Mouse (Mus musculus): Measurements from ENCODE around the gene Olfr1012.
"Not testable (repeated sequence)": the region's sequence is repeated elsewhere in the genome, so short reads cannot be mapped to it uniquely, and the experiment has no call there.

The Olfr1012 gene

GRCm38 (mm10) chr2:85762666-85763065 is at the start of gene Olfr1012:
Gene Olfr1012, minus strand, starts transcription at chr2:85762766.
- no peak for DNase-seq (ENCODE audit: low spot score in 2 of 2)

GRCm38 (mm10) chr2:85804501-85804900 is 41.9 kb upstream of the Olfr1012 start:
- no peak for DNase-seq (ENCODE audit: low spot score in 2 of 2)

- DNase-seq (ENCODE audit: low spot score in 2 of 2) = no peak
These were observed 39.9 kb upstream of the Olfr1012 start, which contains the start of gene Olfr1016 for GRCm38 (mm10) chr2:85802444-85802843. Gene Olfr1016, minus strand, starts transcription at chr2:85802544.

GRCm38 (mm10) chr2:85792331-85792730 is 29.8 kb upstream of the Olfr1012 start:
- no peak for DNase-seq (ENCODE audit: low spot score in 2 of 2)

- no peak for DNase-seq (ENCODE audit: low spot score in 2 of 2)
These were observed 19.2 kb upstream of the Olfr1012 start, which contains the start of gene Olfr1015 for GRCm38 (mm10) chr2:85781717-85782116. Gene Olfr1015, plus strand, starts transcription at chr2:85782017.

GRCm38 (mm10) chr2:85772413-85772812 is 9.8 kb upstream of the Olfr1012 start, which contains the start of gene Olfr1014:
Gene Olfr1014, plus strand, starts transcription at chr2:85772713.
- no peak for DNase-seq (ENCODE audit: low spot score in 2 of 2)

- DNase-seq (ENCODE audit: low spot score in 2 of 2) = no peak
These were observed 4.2 kb upstream of the Olfr1012 start, which contains the start of gene Olfr1013 for GRCm38 (mm10) chr2:85766798-85767197. Gene Olfr1013, plus strand, starts transcription at chr2:85767098.

- no peak for DNase-seq (ENCODE audit: low spot score in 2 of 2)
These were observed 8.7 kb downstream of the Olfr1012 start for GRCm38 (mm10) chr2:85753822-85754221.

- DNase-seq (ENCODE audit: low spot score in 2 of 2) = no peak
These were observed 36.8 kb downstream of the Olfr1012 start for GRCm38 (mm10) chr2:85725793-85726192.

GRCm38 (mm10) chr2:85715119-85715518 is 47.4 kb downstream of the Olfr1012 start, which contains the start of gene Olfr1009:
Gene Olfr1009, plus strand, starts transcription at chr2:85715419.
- DNase-seq (ENCODE audit: low spot score in 2 of 2) = no peak

GRCm38 (mm10) chr2:85711159-85711558 is 51.4 kb downstream of the Olfr1012 start:
- no peak for DNase-seq (ENCODE audit: low spot score in 2 of 2)

- DNase-seq (ENCODE audit: low spot score in 2 of 2) = not testable (repeated sequence)
These were observed 51.9 kb downstream of the Olfr1012 start for GRCm38 (mm10) chr2:85710680-85711079.

Measured in spleen, postnatal 4 days (tissue).